Mouse (Mus musculus) liver, embryonic 16.5 days (tissue): ENCODE results near the gene Grid2. TPM values are rescaled to one million over a fixed set of nuclear protein-coding genes. Genes with fewer than 3 reads are reported as not detected.

Experiments used
- ATAC-seq: fragments of 200-750 bp; cut with Nextera tagmentation; 2 replicates; pipeline ENCODE4 v1.8.0; 2017; ENCODE audit warnings: low read depth, mild to moderate bottlenecking, moderate number of reproducible peaks, moderate library complexity
- H3K27ac ChIP-seq: fragments of 300-500 bp; sonication (generic); 2 replicates; pipeline ENCODE4 v1.5.1; 2014; ENCODE audit warnings: mild to moderate bottlenecking, low read length
- H3K27me3 ChIP-seq: fragments of 300-500 bp; sonication (generic); 2 replicates; pipeline ENCODE4 v1.6.1; 2014; ENCODE audit warnings: low read depth, low read length, mixed read lengths; ENCODE audit not compliant: control insufficient read depth, insufficient read depth
- H3K36me3 ChIP-seq: fragments of 300-500 bp; sonication (generic); 2 replicates; pipeline ENCODE4 v1.6.1; 2014; ENCODE audit warnings: mild to moderate bottlenecking; ENCODE audit not compliant: control insufficient read depth, insufficient read depth
- H3K4me1 ChIP-seq: fragments of 300-500 bp; sonication (generic); 2 replicates; pipeline ENCODE4 v1.6.1; 2014; ENCODE audit warnings: low read depth, low read length, mixed read lengths; ENCODE audit not compliant: control insufficient read depth
- H3K4me2 ChIP-seq: fragments of 300-500 bp; sonication (generic); 2 replicates; pipeline ENCODE4 v1.6.1; 2014; ENCODE audit warnings: low read depth, low read length, mixed read lengths
- H3K4me3 ChIP-seq: fragments of 300-500 bp; sonication (generic); 2 replicates; pipeline ENCODE4 v1.5.1; 2014; ENCODE audit warnings: low read depth, mild to moderate bottlenecking, low read length
- H3K9ac ChIP-seq: fragments of 300-500 bp; sonication (generic); 2 replicates; pipeline ENCODE4 v1.6.1; 2014; ENCODE audit warnings: low read depth, low read length
- H3K9me3 ChIP-seq: fragments of 300-500 bp; sonication (generic); replicated peaks from 2 replicates; pipeline ENCODE4 v1.6.1; 2016; ENCODE audit warnings: low read length; ENCODE audit not compliant: control insufficient read depth
- WGBS: fragments of 180-500 bp; shearing (Covaris S2); extraction: QIAGEN DNeasy Blood & Tissue Kit; methylation state at CpG from one replicate; pipeline ENCODE4 v1.1.7; 2014; ENCODE audit not compliant: insufficient replicate concordance; 5-methylcytosine and 5-hydroxymethylcytosine counted together
- polyA plus RNA-seq: library from polyadenylated mRNA; unstranded; fragments of >200 nt; fragmentation: Nextera tagmentation; extraction: Ambion mirVana; gene quantifications from 2 replicates; pipeline ENCODE4 v1.2.1, GENCODE M21; 2015

The Grid2 gene
- polyA plus RNA-seq, 1 experiment from 2014 or later = not detected

DNA sequence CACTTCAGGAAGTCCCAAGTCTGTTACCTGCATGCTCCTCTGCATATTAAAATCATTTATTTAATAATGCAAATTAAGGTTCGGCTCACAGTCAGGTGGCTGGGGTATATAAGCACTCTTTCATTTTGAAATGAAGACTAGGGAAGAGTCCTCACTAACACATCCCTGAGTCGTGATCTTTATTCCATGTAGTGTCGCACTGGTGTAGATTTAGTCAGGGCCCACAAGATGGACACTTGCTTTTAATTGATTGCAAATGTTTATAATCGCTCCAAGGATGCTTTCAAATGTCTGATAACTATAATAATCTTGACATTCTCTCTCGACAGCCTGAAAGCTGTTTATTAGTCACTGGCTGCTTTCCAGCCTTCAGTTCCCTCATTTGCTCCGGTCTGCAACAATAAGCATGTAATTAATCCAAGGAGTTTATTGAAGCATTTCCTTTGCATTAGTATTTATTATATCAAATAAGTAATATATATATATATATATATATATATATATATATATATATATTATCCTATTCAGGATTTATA, 661.4 kb downstream of the Grid2 start:
- 51% methylated on average over 6 of the region's 6 CpGs for WGBS
- Histone ChIP-seq H3K27me3 (no peaks in the 10 kb centered on the region), H3K4me3 (no peak overlapping the region), H3K27ac (no peak overlapping the region), H3K9ac (no peak overlapping the region), H3K9me3 (no peaks in the 10 kb centered on the region), H3K4me2 (no peak overlapping the region), H3K36me3 (no peaks in the 10 kb centered on the region), H3K4me1 (no peaks in the 10 kb centered on the region)
- no peak for ATAC-seq

DNA sequence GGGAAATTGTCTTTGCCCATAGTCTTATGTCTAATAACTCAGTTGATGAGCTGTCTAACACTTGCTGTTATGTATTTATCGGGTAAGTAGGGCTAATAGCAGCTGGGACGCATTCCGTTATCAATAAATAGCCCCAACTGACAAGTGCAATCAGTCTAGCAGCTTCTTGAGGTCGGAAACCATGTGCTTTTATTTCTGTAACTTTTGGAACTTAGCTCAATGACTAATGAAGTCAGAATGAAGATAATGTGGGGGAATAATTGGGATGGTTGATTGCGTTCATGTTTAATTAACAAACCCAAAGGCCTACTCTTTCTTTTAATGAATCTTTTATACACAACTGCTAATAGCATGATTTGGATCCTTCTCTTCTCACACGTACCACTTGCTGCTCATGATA, 666.3 kb downstream of the Grid2 start:
- Histone ChIP-seq H3K9me3 (no peaks in the 10 kb centered on the region), H3K4me2 (no peak overlapping the region), H3K9ac (no peak overlapping the region), H3K27ac (no peak overlapping the region), H3K4me1 (no peaks in the 10 kb centered on the region), H3K36me3 (no peaks in the 10 kb centered on the region), H3K4me3 (no peak overlapping the region), H3K27me3 (no peaks in the 10 kb centered on the region)
- no peak for ATAC-seq
- WGBS = 60% methylated on average over 6 of the region's 6 CpGs

DNA sequence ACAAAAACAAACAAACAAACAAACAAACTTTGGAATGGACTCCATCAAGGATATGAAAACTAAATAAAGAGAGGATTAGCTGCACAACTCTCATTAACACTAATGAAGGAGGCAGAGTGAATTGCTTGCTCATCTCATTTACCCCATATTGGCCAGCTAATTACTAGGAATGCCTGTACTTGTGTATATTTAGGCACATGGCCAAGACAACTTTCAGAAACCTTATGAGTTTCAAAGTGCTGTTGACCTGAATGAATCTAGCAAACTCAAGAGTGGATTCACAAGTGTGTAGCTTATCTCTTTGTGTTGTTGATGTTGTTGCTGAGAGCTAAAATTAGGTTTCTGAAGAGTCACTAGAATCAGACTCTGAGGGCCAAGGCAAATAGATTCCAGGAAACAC, 675.5 kb downstream of the Grid2 start:
- ATAC-seq = no peak
- Histone ChIP-seq H3K4me1 (no peaks in the 10 kb centered on the region), H3K9me3 (no peaks in the 10 kb centered on the region), H3K36me3 (no peaks in the 10 kb centered on the region), H3K9ac (no peak overlapping the region), H3K27me3 (no peaks in the 10 kb centered on the region), H3K27ac (no peak overlapping the region), H3K4me2 (no peak overlapping the region), H3K4me3 (no peak overlapping the region)

DNA sequence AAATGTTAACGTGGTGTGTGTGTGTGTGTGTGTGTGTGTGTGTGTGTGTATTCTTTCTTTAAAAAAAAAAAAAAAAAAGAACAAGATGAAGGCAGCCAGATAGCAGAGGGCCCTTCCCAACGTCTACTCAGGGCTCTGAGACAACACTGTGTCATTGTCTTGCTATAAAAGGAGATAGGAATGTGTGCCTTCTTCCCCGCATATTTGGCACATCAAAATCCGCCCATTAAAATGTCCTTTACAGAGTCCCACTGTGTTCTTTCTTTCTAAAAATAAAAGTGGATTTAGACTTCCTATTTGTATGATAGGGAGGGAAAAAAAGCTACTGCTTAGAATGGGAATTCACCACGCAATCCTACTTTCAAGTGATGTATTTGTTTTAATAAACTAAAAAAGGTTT, 691.0 kb downstream of the Grid2 start:
- H3K4me2 ChIP-seq = no peak overlapping the region
- WGBS = 43% methylated on average over 5 of the region's 5 CpGs
- no peak for ATAC-seq
- no peaks in the 10 kb centered on the region for H3K9me3 ChIP-seq
- H3K9ac ChIP-seq = no peak overlapping the region
- no peak overlapping the region for H3K4me3 ChIP-seq
- H3K4me1 ChIP-seq = no peaks in the 10 kb centered on the region
- no peak overlapping the region for H3K27ac ChIP-seq
- H3K27me3 ChIP-seq = no peaks in the 10 kb centered on the region
- H3K36me3 ChIP-seq = no peaks in the 10 kb centered on the region

DNA sequence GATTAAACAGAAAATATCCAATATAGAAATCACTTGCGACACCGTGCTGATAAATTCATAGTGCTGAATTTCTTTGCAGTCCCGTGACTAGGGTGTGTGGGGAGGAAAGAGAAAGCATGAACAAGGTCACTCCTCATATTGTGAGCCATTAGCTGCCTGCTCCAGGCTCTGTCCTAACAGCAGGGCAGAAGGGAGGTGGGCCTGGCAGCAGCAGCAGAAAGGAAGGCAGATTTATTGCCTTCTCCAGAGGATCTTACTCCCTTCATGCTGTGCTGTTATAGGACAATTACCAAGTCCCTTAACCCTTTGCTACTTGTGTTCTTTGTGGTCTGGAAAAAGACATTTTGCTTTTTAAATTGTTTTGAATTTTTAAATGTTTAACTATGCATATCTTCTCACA, 708.1 kb downstream of the Grid2 start:
- Histone ChIP-seq H3K9me3 (no peaks in the 10 kb centered on the region), H3K4me2 (no peak overlapping the region), H3K27ac (no peak overlapping the region)

DNA sequence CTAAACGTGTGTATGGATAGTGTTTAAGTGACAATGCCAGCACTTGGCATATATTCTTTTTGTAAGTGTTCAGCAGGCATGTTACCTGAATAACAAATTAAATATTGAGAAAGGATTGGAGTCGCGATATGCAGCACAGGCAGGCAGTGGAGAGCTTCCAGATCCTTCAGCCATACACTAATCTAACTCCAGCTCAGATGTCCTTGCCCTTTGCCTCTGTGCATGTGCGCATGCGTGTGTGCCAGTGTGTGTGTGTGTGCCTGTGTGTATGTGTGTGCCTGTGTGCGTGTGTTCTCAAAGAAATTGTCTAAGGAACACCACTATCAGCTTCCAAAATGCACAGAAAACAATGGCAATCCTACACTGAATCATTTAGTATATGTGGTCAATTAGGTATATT, 708.6 kb downstream of the Grid2 start:
- Histone ChIP-seq H3K9me3 (no peaks in the 10 kb centered on the region), H3K4me2 (no peak overlapping the region), H3K27me3 (no peaks in the 10 kb centered on the region), H3K27ac (no peak overlapping the region), H3K4me1 (no peaks in the 10 kb centered on the region), H3K9ac (no peak overlapping the region), H3K36me3 (no peaks in the 10 kb centered on the region), H3K4me3 (no peak overlapping the region)
- ATAC-seq = no peak
- 60% methylated on average over 6 of the region's 6 CpGs for WGBS

More for the DNA sequence above, 708.1 kb downstream of the Grid2 start:
- H3K9ac ChIP-seq = no peak overlapping the region
- H3K4me1 ChIP-seq = no peaks in the 10 kb centered on the region
- 61% methylated on average over 3 of the region's 3 CpGs for WGBS
- H3K36me3 ChIP-seq = no peaks in the 10 kb centered on the region
- no peak for ATAC-seq
- H3K4me3 ChIP-seq = no peak overlapping the region
- no peaks in the 10 kb centered on the region for H3K27me3 ChIP-seq

DNA sequence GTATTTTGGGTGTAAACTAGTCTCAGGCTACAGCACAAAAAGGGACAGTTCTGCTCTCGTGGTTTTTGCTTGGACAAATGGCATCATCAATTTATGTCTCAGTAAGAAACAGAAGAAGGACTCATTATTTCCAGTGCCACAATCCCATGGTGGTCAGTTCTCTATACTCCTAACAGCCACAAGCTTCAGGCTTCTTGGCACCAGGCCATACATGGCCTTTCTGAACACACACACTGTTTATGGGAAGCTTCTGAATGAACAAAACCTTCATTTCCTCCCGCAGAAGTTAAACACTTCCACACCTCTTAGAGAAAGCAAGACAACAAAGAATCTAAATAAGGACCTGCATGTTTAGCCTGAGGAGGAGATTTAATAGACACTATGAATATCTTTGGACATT, 709.1 kb downstream of the Grid2 start:
- Histone ChIP-seq H3K4me2 (no peak overlapping the region), H3K4me3 (no peak overlapping the region), H3K9me3 (no peaks in the 10 kb centered on the region), H3K36me3 (no peaks in the 10 kb centered on the region), H3K27ac (no peak overlapping the region), H3K9ac (no peak overlapping the region), H3K27me3 (no peaks in the 10 kb centered on the region), H3K4me1 (no peaks in the 10 kb centered on the region)
- WGBS = 46% methylated on average over 2 of the region's 2 CpGs
- ATAC-seq = no peak

DNA sequence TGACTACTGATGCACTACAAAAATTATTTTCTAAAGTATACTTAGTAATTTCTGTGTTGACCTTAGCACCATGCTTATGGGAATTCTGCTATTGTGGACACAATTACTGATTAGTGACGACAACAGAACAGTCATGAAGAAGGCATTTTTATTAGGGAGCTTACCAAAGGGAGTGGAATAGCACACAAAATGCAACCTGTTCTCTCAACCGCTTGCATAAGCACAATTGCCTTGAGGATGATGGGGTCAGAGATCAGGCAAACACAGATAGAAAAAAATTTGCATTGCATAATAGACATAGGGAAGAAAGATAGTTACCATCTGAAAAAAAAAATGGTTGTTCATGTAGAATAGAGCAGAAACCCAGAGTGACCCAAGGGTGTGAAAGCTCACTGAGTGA, 790.4 kb downstream of the Grid2 start:
- H3K4me2 ChIP-seq = no peak overlapping the region
- no peaks in the 10 kb centered on the region for H3K27me3 ChIP-seq
- no peak overlapping the region for H3K9ac ChIP-seq
- H3K36me3 ChIP-seq = no peaks in the 10 kb centered on the region
- WGBS = 46% methylated on average over 2 of the region's 2 CpGs
- H3K4me1 ChIP-seq = no peaks in the 10 kb centered on the region
- H3K4me3 ChIP-seq = no peak overlapping the region
- no peaks in the 10 kb centered on the region for H3K9me3 ChIP-seq
- no peak for ATAC-seq
- H3K27ac ChIP-seq = no peak overlapping the region

DNA sequence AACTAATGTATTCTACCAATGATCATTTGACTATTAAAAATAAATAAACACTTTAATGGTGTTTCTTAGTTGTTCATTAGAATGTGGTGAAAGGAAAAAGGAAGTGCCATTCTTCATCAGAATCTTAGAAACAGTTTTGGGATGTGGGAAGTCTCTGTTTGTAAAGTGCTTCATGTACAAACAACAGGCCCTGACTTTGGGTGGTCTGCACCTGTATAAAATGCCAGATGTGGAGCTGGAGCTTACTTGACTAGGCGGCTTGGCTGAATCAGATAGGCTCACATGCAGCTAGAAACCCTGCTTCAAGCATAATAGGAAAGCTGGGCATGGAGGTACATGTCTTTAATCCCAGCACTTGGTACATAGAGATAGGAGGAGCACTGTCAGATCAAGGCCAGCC, 791.1 kb downstream of the Grid2 start:
- no peak overlapping the region for H3K4me2 ChIP-seq
- WGBS = 62% methylated on average over 1 of the region's 1 CpGs
- no peaks in the 10 kb centered on the region for H3K36me3 ChIP-seq
- H3K4me3 ChIP-seq = no peak overlapping the region
- H3K27ac ChIP-seq = no peak overlapping the region
- ATAC-seq = no peak
- no peaks in the 10 kb centered on the region for H3K27me3 ChIP-seq
- no peaks in the 10 kb centered on the region for H3K4me1 ChIP-seq
- H3K9ac ChIP-seq = no peak overlapping the region
- no peaks in the 10 kb centered on the region for H3K9me3 ChIP-seq

DNA sequence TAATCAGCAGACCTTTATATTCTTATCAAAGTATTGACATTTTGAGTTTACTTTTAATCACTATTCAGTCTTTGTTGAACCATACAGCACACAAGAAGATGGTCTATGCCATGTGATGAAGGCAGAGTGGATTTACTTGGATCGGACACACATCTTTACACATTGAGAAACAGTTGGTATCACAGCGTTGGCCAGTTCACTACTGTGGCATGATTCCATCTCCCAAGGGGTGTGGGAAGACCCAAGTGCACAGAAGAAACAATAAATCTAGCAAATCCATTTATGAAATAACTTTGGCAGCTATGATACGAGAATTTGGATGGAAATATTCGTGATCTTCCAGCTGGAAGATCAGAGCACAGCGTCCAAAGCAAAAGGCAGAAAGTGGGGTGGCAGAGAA, 792.3 kb downstream of the Grid2 start:
- no peak overlapping the region for H3K4me3 ChIP-seq
- no peaks in the 10 kb centered on the region for H3K4me1 ChIP-seq
- no peaks in the 10 kb centered on the region for H3K27me3 ChIP-seq
- no peak overlapping the region for H3K27ac ChIP-seq
- H3K9ac ChIP-seq = no peak overlapping the region
- no peak for ATAC-seq
- H3K36me3 ChIP-seq = no peaks in the 10 kb centered on the region
- H3K4me2 ChIP-seq = no peak overlapping the region
- WGBS = 70% methylated on average over 5 of the region's 5 CpGs
- no peaks in the 10 kb centered on the region for H3K9me3 ChIP-seq
